Mouse (Mus musculus): Measurements from ENCODE around the gene Scube1. TPM values are rescaled to one million over a fixed set of nuclear protein-coding genes. Genes with fewer than 3 reads are reported as not detected.

The Scube1 gene
- polyA plus RNA-seq, 1 experiment from 2014 or later = 14.8 TPM

- no peak overlapping the region for H3K4me3 ChIP-seq
- no peak overlapping the region for H3K4me2 ChIP-seq
- H3K27ac ChIP-seq = no peak overlapping the region
- H3K36me3 ChIP-seq (replicated peaks) = no peaks in the 10 kb centered on the region
- no peak overlapping the region for H3K9ac ChIP-seq
- no peak for ATAC-seq (replicated peaks)
- 92% methylated on average over 5 of the region's 5 CpGs for WGBS
- H3K9me3 ChIP-seq = no peaks in the 10 kb centered on the region
- peaks cover 4% of the 10 kb centered on the region for H3K27me3 ChIP-seq (replicated peaks)
- H3K4me1 ChIP-seq = peaks cover 10% of the 10 kb centered on the region
Measured at GRCm38 (mm10) chr15:83568544-83568943, 156.3 kb downstream of the Scube1 start.

DNA sequence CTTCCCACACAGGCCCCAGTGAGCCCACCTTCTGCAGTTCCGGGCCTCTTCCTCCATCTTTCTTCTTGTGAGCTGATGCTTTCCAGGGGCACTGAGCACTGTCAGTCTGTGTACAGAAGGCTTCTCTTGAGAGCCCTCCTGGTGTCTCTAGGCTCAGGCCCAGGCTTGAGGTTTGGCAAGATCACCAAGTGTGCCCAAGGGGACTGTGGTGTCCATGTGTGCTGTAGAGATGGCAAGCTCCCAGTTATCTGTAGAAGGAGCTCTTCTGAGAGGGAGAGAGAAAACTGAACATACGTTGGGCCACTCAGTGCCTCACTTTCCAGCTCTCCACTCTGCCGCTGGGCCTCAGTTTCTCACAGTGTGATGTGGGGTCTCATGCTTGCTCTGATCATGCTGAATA, 157.1 kb downstream of the Scube1 start:
- H3K4me1 ChIP-seq = peaks cover 18% of the 10 kb centered on the region
- WGBS = 86% methylated on average over 3 of the region's 3 CpGs

GRCm38 (mm10) chr15:83566006-83566405, 158.8 kb downstream of the Scube1 start:
- peaks cover 14% of the 10 kb centered on the region for H3K27me3 ChIP-seq (replicated peaks)
- H3K9me3 ChIP-seq = no peaks in the 10 kb centered on the region
- H3K36me3 ChIP-seq (replicated peaks) = no peaks in the 10 kb centered on the region
- peaks cover 19% of the 10 kb centered on the region for H3K4me1 ChIP-seq
- WGBS = 81% methylated on average over 5 of the region's 5 CpGs
- no peak overlapping the region for H3K4me2 ChIP-seq
- H3K27ac ChIP-seq = no peak overlapping the region
- H3K9ac ChIP-seq = no peak overlapping the region
- no peak overlapping the region for H3K4me3 ChIP-seq
- no peak for ATAC-seq (replicated peaks)

More for the DNA sequence above, 157.1 kb downstream of the Scube1 start:
- no peak overlapping the region for H3K4me3 ChIP-seq
- H3K27ac ChIP-seq = no peak overlapping the region
- no peak overlapping the region for H3K4me2 ChIP-seq
- no peaks in the 10 kb centered on the region for H3K36me3 ChIP-seq (replicated peaks)
- no peak overlapping the region for H3K9ac ChIP-seq
- peaks cover 7% of the 10 kb centered on the region for H3K27me3 ChIP-seq (replicated peaks)
- no peaks in the 10 kb centered on the region for H3K9me3 ChIP-seq
- ATAC-seq (replicated peaks) = no peak

GRCm38 (mm10) chr15:83565434-83565833, 159.4 kb downstream of the Scube1 start:
- H3K27me3 ChIP-seq (replicated peaks) = peaks cover 14% of the 10 kb centered on the region
- H3K27ac ChIP-seq = no peak overlapping the region
- no peaks in the 10 kb centered on the region for H3K36me3 ChIP-seq (replicated peaks)
- H3K4me3 ChIP-seq = no peak overlapping the region
- peaks cover 19% of the 10 kb centered on the region for H3K4me1 ChIP-seq
- WGBS = 84% methylated on average over 3 of the region's 3 CpGs
- no peaks in the 10 kb centered on the region for H3K9me3 ChIP-seq
- H3K4me2 ChIP-seq = no peak overlapping the region
- ATAC-seq (replicated peaks) = no peak
- H3K9ac ChIP-seq = no peak overlapping the region

DNA sequence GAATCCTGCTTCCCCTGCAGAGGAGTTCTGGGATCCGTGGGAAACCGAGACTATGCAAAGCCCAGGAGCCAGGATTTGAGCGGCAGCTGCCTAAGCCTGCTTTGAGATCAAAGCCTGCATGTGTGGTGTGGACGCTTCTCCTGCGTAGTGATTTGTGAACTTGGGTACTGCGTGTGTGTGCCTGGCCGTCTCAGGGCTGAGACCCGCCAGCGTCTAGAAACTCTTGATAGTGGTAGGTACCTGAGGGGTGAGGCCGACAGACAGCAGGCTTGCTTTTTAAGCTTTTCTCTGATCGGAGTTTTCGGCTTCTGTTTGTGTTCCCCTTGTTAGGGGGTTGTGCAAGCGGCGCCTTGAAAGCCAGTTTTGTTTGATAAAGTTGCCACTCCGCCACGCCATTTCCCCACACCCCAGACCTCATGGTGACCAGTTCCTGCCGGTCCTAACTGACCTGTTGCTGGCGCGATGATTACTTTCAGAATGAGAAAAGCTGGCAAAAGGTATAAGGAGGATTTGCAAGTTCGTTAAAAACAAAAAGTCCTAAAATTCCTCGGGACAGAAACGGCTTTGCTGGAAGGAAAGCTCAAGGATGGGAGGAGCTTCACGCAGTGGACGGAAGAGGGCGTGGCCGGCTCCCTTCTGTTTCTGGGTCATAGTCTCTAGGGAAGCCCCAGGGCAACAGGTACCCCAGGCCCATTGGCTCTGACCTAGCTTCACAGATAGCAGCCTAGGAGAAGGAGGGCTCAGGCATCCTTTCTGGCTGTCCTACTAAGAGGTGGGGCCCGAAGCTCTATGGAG, 160.8 kb downstream of the Scube1 start:
- 2% methylated on average over 27 of the region's 27 CpGs for WGBS
- Histone ChIP-seq H3K36me3 (replicated peaks) (no peaks in the 10 kb centered on the region), H3K4me2 (peak overlapping the region; percentile 59)

GRCm38 (mm10) chr15:83563327-83563856, 161.4 kb downstream of the Scube1 start, which contains the start of the genes Tspo and Mcat:
Gene Tspo, plus strand, starts transcription at chr15:83563592.
Gene Mcat, minus strand, starts transcription at chr15:83563787.
- peaks cover 14% of the 10 kb centered on the region for H3K27me3 ChIP-seq (replicated peaks)
- H3K4me1 ChIP-seq = peaks cover 19% of the 10 kb centered on the region
- peak within 1 kb of the TSS; percentile 30 for H3K4me3 ChIP-seq
- under 1% methylated on average over 28 of the region's 28 CpGs for whole genome bisulfite sequencing
- H3K36me3 ChIP-seq (replicated peaks) = no peaks in the 10 kb centered on the region
- H3K9me3 ChIP-seq = no peaks in the 10 kb centered on the region
- peak within 1 kb of the TSS; percentile 59 for H3K4me2 ChIP-seq
- ATAC-seq (replicated peaks) = no peak
- peak within 1 kb of the TSS; percentile 24 for H3K9ac ChIP-seq
- H3K27ac ChIP-seq = no peak within 1 kb of the TSS

More for the DNA sequence above, 160.8 kb downstream of the Scube1 start:
- Histone ChIP-seq H3K4me1 (peaks cover 19% of the 10 kb centered on the region), H3K27ac (no peak overlapping the region), H3K27me3 (replicated peaks) (peaks cover 14% of the 10 kb centered on the region), H3K9me3 (no peaks in the 10 kb centered on the region), H3K4me3 (peak overlapping the region; percentile 30), H3K9ac (no peak overlapping the region)
- no peak for ATAC-seq (replicated peaks)

DNA sequence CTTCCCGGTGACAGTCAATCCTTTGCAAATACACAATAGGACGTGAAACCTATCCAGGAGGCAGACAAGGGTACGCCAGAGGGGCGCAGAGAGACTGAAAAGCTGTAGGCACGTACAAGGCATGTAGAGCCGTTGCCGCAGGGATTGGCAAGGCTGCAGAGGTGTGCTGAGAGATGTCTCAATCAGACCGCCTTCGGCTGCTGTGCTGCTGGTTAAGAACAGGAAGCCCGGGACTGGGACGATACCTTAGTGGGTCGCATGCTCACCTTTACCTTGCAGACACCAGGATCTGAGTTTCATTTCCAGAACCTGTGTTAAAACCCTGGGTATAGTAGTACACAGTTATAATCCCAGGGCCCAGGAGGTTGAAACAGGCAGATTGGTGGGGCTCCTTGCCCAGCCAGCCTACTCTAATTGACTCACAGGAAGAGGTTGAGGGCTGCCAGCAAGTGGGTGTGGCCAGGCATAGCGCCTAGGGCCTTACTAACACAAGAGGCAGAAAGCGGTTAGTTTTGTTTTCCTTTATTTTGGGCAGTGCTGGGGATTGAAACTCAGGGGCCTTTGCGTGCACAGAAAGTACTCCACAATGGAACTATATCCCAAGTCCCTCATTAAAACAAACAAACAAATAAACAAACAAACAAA, 162.1 kb downstream of the Scube1 start:
- H3K4me3 ChIP-seq = no peak overlapping the region
- H3K4me1 ChIP-seq = peaks cover 19% of the 10 kb centered on the region

GRCm38 (mm10) chr15:83560941-83561477, 163.8 kb downstream of the Scube1 start:
- 65% methylated on average over 5 of the region's 5 CpGs for WGBS
- H3K4me3 ChIP-seq = no peak overlapping the region
- no peak overlapping the region for H3K27ac ChIP-seq
- no peak for ATAC-seq (replicated peaks)
- peaks cover 19% of the 10 kb centered on the region for H3K4me1 ChIP-seq
- H3K9ac ChIP-seq = no peak overlapping the region
- H3K4me2 ChIP-seq = no peak overlapping the region
- peaks cover 14% of the 10 kb centered on the region for H3K27me3 ChIP-seq (replicated peaks)
- no peaks in the 10 kb centered on the region for H3K36me3 ChIP-seq (replicated peaks)
- H3K9me3 ChIP-seq = no peaks in the 10 kb centered on the region

More for the DNA sequence above, 162.1 kb downstream of the Scube1 start:
- Histone ChIP-seq H3K36me3 (replicated peaks) (no peaks in the 10 kb centered on the region), H3K9ac (no peak overlapping the region), H3K4me2 (peak overlapping the region; percentile 59), H3K27ac (no peak overlapping the region), H3K27me3 (replicated peaks) (peaks cover 14% of the 10 kb centered on the region), H3K9me3 (no peaks in the 10 kb centered on the region)
- ATAC-seq (replicated peaks) = no peak
- 33% methylated on average over 15 of the region's 15 CpGs for WGBS

- peak overlapping the region; percentile 92 for H3K9ac ChIP-seq
- peaks cover 6% of the 10 kb centered on the region; the same call in 1 of the 2 replicates for H3K36me3 ChIP-seq (replicated peaks)
- peak; percentile 92 for ATAC-seq (replicated peaks)
- H3K9me3 ChIP-seq = no peaks in the 10 kb centered on the region
- peak overlapping the region; percentile 76 for H3K4me3 ChIP-seq
- under 1% methylated on average over 74 of the region's 74 CpGs for WGBS
- no peaks in the 10 kb centered on the region for H3K27me3 ChIP-seq (replicated peaks)
- peaks cover 11% of the 10 kb centered on the region for H3K4me1 ChIP-seq
- peak overlapping the region; percentile 95 for H3K27ac ChIP-seq
- H3K4me2 ChIP-seq = peak overlapping the region; percentile 83
Measured at GRCm38 (mm10) chr15:83555161-83555974, 169.5 kb downstream of the Scube1 start.

Data from midbrain, embryonic 15.5 days (tissue).